Mouse (Mus musculus) naive thymus-derived CD4-positive, alpha-beta T cell, adult 2 months (primary cell): ENCODE results near the gene Zfp410.
"Not testable (repeated sequence)": the region's sequence is repeated elsewhere in the genome, so short reads cannot be mapped to it uniquely, and the experiment has no call there.

Source experiments
- DNase-seq: peaks from one replicate; pipeline ENCODE4 v3.0.0-alpha.2; 2011; ENCODE audit warnings: low read depth

Gene Zfp410

DNA sequence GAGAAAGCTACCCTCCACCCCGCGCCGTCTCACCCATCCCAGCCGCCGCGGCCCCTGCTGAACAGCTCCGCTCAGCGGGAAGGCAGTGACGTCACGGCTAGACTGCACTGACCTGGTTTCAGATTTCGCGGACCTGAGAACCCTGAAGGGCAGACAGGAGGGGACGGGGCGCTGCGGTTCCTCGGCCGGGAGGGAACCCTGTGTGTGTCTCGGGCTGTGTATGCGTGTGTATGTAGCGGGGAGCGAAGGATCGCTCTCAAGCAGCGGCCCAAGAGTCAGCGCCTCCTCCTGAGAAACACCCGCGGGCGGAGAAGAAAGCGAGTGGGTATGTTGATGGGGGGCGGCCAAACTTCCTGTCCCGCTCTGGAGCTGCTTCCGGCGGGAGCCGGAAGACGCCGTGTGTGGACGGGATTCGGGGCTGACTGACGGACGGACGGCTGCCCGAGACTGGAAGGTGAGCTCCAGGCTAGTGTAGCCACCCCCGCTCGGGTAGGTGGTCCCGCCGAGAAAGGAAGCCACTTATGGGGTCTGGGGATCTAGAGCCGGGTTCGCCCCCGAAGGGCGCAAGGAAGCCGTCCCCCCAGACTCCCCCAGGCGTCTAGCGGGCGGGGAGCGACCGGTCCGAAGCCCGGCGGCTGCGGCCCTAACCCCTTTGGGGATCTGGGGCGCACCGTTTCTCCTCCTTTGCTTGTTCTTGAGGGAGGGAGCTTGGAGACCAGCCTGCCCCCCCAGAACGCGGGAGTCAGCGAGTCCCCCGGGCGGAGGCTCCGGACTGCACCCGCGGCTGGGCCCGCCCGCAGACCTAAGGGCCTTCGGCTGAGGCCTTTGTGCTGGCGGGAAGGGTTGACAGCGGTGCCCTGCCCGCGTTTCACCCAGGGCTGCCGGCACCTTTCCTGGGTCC lies at the start of gene Zfp410:
TSS of gene Zfp410 (plus strand) at position 132 of the 901 bp plus-strand sequence.
- DNase-seq, result peak; percentile 71

DNA sequence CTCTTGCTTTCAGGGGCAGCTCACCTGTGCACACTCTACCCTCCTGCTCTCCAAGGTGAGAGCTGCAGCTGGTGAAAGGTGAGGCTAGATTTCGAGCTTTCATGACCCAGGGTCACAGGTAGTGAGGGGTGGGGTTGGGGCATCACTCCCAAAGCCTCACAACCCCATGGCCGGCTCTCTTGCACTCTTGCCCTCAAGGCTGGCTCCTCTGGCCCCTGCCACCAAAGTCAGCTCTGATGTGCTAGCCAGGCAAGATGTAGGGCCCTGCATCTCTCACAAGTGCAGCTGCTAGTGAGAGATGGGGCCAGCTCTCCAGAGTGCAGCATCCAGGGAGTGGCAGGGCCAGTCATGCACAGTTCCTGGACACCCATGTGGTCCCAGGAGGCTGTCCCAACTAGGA lies 49.4 kb upstream of the Zfp410 start:
- no peak for DNase-seq

DNA sequence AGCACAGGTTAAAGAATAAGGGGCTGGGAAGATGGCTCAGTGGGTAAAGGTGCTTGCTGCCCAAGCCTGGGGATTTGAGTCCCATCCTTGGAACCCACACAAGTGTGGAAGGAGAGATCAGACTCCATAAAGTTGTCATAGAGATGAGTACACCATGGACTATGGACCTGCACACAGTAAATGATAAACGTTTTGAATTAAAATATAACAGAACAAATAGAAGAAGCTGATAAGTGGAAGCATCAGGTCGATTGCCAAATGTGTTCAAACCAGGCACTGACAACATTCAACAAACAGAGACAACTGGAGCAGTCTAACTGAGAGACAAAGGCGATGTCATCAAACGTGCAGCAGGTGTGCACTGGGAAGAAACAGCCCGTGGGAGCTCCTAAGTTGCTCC lies 43.3 kb upstream of the Zfp410 start:
- DNase-seq, result no peak

DNA sequence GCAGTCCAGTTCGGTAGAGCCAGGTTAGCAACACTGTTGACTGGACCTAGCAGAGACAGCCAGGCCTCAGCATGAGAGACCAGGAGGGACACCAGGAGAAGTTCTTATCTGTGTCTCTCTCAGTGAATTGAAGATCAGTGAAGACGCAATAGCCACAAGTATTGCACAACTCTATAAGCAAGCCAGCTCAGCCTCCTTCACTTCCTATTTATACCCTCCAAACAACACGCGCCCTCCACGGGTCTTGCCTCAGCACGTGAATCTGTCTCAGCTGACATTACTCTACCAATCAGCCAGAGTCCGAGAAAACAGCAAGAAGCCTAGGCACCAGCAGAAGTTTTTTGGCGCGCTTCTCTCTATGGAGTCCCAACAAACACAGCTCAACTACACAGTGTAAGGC lies 41.4 kb upstream of the Zfp410 start:
- no peak for DNase-seq

DNA sequence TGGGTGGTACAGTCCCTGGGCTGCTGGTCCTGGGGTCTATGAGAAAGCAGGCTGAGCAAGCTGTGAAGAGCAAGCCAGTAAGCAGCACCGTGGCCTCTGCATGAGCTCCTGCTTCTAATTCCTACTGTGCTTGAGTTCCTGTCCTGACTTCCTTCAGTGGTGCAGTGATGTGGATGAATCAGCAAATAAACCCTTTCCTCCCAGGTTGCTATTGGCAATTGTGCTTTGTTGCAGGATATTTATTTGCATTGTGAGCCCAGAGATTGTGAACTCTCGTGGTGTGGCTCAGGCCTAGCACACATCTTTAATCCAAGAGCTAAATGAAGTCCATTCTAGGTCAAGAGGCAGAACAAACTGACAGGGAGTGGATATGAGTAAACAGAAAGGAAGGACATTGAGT lies 40.4 kb upstream of the Zfp410 start:
- DNase-seq, result no peak

DNA sequence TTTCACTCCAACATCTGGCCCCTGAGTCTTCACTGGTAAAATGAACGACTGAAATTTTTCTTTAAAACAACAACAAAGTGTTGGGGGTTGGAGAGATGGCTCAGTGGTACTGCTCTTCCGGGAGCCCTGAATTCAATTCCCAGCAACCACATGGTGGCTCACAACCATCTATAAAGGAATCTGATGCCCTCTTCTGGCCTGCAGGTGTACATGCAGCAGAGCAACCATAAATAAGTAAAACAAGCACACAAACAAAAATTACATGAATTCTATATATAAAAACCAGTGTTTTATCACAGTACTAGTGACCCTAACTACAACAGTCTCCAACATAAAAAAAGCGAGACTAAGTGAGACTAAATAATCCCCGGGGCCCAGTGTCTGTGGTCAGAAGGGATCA lies 39.9 kb upstream of the Zfp410 start:
- DNase-seq, result no peak

DNA sequence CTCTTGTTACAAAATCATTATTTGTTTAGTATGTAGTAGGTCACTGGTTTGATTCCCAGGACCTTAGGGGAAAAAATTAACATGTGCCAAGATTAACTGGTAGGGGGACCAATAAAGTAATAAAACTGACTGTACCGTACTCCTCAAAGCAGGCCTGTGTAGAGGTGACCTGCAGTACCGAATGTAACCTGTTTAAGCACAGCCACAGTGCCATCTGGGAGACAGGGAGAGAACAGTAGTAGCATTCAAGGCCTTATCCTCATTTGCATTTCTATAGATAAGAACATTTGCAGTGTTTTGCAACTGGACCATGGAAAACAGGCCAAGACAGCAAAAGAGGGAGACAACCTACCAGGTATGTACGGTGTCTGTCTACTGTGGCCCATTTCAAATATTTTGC lies 38.8 kb upstream of the Zfp410 start:
- DNase-seq, result no peak

DNA sequence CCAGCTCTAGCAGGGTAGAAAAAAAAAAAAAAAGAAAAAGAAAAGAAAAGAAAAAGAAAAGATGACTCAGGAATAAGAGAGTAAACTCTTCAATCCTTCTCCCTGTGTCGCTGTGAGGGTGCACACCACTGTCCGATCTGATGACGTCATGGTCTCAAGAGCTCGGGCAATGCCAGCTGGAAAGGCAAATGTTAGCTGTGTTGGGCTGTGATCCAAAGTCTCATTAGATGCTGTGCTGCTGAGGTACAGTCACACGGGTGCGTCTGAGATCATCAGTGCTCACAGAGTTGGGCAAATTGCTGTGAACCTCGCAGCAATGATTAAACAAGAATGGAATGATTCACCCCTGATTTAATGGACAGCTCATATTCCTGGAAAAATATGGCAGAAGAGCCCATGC lies 37.8 kb upstream of the Zfp410 start:
- DNase-seq, result no peak

DNA sequence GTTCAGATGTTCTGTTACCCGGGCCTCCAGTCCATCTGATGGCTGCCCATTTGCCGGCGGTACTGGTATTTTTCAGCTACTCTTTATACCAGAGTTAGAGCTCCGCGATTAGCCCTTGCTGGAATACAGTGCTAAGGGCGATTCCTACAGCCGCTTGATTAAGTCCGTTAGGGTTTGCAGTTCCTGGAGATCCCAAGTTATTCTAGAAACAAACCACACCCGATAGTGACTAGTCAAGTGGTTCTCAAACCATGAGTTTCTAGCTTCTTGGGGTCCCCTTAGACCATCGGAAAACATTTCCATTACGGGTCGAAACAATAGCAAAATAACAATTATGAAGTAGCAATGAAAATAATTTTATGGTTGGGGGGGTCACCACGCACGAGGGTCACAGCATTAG lies 32.3 kb upstream of the Zfp410 start:
- DNase-seq, result no peak

DNA sequence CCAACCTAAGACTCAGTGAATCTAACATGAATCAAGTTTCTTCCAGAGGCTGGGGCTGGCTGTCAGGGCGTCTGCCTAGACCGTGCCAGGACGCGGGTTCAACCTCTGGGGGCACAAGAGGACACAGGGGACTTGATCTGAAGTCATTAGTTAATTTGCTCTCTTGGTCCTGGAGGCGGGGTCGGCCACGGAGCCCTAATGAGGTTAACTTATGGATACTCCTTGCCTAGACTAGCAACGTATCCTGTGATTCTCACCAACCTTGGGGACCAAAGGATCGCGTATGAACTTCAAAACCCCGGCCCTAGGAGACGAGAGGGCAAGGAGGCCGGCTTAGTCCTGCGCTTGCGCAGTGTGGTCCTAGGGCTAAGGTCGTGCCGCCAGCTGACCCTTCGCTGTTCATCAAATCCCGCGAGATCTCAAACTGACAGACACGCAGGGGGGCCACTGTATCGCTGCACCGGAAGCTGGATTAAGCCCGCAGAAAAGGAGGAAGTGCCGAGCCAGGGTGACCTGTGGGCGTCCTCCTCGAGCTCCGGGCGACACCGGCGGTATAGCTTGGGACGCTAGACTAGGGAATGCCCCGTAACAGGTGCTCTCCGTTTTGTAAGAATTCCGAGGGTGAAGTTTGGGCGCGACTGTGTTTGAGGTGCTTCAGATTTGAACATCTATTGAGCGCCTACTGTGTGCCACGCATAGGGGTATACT lies 31.6 kb upstream of the Zfp410 start, which contains the start of gene Ptgr2:
TSS of gene Ptgr2 (plus strand) at position 348 of the 708 bp plus-strand sequence.
- DNase-seq, result peak; percentile 91

DNA sequence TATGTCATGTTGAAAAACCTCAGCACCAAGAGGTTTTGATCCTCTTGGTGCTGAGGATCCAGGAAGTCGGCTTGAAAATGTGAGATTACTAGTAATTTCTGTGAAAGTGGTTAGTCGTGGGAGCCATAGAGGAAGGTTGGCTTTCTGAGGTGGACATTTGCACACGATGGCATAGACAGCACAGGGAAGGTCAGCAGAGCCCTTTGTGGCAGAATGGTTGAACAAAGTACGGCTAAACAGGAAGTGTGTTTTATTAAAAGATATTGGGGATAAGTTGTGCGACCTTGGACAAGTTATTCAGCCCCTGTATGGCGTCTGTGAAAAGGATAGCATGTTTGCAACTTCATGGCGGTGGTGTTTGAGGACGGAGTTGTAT lies 31.1 kb upstream of the Zfp410 start:
- DNase-seq, result no peak

DNA sequence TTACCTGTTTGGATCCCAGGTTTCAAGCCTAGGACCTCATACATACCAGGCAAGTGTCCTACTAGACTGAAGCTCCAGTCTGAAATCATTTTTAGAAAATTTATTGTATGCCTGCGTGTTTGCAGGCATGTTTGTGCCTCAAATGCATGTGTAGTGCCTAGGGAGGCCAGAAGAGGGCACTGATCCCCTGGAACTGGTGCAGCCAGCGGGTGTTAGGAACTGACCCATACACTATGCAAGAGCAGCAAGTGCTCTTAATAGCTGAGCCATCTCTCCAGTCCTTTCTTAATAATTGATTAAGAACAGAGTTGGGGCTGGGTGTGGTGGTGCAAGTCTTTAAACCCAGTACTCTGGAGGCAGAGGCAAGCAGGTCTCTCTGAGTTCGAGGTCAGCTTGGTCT lies 28.2 kb upstream of the Zfp410 start:
- peak; percentile 48 for DNase-seq

DNA sequence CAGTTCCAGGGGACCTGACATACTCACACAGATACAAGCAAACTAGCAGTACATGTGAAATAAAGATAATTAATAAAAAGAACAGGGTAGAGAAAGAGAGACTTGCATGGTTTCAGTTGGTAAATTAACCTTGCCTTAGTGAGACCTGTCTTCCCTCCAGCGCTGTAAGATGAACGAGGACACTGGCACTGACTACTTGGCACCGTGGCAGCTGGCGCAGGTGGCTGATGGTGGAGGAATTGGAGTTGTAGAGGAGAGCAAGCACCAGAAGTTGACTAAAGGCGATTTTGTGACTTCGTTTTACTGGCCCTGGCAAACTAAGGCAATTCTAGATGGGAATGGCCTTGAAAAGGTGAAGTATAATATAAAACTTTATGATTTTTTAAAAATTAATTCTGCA lies 18.8 kb upstream of the Zfp410 start:
- DNase-seq, result no peak

DNA sequence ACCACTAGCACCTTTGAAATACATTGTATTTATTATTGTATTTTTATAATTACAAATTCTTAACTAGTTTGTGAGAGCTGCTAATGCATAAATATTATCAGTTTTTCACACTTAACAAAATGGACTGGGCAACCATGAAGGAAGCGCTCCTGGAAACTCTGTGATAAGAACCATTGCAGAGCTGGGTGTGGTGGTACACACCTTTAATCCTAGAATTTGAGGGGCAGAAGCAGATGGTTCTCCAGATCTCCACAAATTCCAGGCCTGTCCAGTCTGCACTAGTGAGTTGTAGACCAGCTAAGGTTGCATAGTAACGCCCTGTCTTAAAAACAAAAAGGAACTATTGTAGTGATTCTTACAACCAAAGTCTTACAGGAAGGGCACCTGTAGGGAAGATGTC lies 17.4 kb upstream of the Zfp410 start:
- DNase-seq, result no peak

DNA sequence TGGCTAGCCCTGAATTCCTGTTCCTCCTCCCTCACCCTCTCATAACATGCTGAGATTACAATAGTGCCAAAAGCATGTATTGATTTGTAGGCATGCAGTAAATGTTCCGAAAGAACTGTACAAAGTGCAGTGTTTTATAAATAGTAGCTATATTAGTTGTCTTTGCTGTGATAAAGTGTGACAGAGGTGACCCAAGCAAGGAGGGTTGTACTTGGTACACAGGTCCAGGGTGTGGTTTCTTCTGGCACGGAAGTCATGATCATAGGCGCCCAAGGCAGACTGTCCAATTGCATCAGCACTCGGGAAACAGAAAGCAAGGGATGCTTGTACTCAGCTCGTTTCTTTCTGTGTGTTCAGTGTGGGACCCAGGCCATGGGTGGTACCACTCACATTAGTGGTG lies 12.6 kb upstream of the Zfp410 start:
- DNase-seq, result no peak

DNA sequence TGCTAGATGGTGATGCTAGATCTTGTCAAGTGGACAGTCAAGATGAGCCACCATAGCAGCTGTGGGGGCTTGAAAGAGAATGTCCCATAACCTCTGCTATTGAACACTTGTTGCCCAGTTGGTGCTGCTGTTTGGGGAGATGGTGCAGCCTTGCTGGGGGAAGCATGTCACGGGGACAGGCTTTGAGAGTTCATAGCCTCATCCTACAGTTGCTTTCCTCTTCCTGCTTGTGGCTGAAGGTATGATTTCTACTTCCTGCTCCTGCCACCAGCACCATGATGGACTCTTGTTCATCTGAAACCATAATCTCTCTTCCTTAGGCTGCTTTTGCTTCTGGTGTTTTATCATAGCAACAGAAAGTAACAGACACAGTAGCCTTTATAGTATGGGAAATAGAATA lies 12.1 kb upstream of the Zfp410 start:
- DNase-seq, result no peak

DNA sequence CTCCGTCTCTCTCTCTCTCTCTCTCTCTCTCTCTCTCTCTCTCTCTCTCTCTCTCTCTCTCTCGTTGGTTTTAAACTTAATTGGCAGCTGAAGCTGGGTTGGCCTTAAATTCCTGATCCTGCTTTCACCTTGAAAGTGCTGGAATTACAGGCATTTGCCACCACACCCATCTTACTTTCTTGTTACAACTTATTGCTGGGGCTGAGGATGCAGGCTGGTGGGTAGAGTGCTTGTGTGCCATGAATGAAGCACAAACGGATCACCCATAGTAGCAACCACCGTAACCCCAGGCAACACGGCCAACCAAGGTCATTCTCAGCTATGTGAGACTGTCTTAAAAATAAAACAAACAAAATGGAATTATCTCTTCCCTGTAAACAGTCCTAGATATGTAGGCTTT lies 5.3 kb upstream of the Zfp410 start:
- no peak for DNase-seq

DNA sequence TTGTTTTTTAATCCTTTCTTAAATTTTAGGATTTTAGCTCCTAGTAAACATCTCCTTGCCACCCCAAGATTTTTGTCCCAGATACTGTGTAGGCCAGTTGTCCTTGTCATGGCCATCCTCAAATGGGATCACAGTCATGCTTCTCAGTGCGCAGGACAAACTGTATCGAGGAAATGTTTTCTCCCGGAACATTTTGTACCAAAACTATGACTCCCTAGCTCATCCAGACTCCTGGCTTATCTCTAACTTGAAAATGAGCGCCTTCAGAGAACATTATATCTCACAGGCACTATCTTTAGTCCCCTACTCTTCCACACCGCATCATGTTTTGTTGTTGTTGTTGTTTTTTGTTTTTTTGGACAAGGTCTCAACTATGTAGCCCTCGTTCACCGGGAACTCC lies 646 bp upstream of the Zfp410 start:
- DNase-seq, result peak; percentile 5

DNA sequence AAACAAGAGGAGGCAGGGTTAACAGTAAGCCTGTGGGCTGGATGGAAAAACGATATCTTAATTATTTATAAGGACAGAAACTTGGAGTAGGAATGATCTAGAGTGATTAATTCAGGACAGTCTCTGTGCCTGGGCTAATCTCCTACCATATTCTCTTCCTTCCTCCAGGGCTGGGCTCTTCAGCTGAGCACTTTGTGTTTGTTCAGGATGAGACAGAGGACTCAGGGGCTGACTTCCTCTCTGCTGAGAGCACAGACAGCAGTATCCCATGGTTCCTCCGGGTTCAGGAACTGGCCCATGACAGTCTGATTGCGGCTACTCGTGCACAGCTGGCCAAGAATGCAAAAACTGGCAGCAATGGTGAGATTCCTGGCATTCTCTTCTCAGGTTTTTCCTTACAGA lies 10.5 kb downstream of the Zfp410 start:
- no peak for DNase-seq

DNA sequence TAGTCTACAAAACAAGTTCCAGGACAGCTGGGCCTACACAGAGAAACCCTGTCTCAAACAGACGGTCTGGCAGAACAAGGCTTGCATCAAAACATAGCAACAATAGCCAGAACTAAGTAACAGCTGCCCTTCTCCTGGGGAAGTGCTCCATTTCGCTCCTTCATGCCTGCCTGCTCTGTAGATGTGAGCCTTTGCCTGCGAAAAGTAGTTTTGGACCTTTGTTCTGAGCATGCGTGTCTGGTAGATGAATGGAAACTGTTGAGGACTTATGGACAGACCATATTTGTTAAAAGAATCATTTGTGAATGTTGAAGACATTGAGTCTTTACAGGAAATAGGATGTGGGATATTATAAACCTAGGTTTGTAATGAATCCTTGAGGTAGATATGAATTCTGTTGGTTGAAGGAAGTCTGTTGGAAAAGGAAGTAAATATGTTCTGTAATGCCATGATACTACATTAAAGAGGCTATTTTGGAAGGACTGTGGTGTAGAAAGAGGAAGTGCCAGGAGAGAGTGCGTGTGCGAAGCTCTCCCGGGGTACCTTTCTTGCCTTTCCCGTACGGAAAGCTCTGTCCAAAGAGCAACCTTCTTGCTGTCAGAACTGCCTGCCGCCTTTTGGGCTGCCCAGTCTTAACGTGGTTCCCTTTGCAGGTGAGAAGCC lies 20.4 kb downstream of the Zfp410 start:
- no peak for DNase-seq

DNA sequence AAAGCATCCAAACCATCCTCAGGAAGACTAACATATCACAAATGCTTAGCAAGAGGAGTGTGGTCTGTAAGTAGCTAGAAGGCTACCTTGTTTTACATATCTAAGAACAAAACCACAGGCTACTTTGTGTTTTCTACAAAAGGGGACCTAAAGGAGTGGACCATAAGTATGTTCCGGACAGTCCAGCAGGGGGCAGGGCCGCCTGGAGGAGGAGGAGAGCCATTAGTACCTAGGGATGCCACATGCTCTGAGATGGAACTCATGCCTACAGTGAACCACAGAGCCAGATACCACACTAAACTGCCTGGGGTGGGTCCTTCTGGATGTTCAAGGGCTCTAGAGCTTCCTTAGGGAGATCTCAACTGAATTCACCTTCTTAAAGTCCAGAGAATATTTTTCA lies 30.5 kb downstream of the Zfp410 start:
- no peak for DNase-seq

DNA sequence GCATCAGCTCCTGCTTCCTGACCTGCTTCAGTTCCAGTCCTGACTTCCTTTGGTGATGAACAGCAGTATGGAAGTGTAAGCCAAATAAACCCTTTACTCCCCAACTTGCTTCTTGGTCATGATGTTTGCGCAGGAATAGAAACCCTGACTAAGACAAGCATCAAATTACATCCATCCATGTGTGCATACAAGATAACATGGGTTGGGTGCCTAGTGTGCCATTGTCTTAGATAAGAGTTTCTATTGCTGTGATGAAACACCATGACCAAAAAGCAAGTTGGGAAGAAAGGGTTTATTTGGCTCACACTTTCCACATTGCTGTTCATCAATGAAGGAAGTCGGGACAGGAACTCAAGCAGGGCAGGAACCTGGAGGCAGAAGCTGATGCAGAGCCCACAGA lies 42.0 kb downstream of the Zfp410 start:
- not testable (repeated sequence) for DNase-seq
